Mouse (Mus musculus): ENCODE results near the gene Ank2.
"Not testable (repeated sequence)": the region's sequence is repeated elsewhere in the genome, so short reads cannot be mapped to it uniquely, and the experiment has no call there.

Gene Ank2

DNA sequence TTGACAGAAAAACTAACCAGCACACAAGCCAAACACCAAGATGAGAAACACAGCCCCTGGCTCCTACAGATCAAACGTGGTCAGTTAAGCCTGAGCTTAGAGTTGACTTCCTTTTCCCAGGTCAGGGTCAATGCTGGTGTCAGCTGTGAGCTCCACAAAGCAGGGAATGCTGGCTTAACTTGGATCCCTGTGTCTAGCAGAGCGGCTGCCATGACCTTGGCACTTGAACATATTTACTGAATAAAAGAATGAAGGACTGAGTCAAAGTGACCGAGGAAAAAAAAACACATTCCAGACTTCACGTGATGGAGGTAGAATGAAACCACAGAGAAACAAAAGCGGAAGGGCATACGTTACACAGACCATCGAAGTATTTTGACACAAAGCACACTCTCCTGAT lies 150.2 kb downstream of the Ank2 start:
- DNase-seq, result no peak

- no peak for DNase-seq
Measured at GRCm38 (mm10) chr3:127345860-127346459, 153.2 kb downstream of the Ank2 start.

GRCm38 (mm10) chr3:127341300-127341699 lies 157.8 kb downstream of the Ank2 start:
- no peak for DNase-seq

- no peak for DNase-seq
Measured at GRCm38 (mm10) chr3:127334876-127335275, 164.3 kb downstream of the Ank2 start.

DNA sequence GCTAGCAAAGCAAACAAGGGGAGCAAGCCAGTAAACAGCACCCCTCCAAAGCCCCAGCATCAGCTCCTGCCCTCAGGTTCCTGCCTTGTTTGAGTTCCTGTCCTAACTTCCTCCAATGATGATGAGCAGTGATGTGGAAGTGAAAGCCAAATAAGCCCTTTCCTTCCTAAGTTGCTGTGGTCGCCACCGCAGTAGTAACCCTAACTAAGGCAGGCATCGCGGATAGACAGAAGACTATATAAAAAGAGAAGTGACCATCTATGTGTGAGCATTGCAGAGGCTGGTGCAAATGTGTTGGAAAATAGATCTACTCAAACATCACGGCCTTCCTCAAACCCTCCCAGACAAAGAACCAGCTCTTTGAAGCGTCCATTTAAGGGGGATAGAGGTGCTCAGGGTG lies 167.6 kb downstream of the Ank2 start:
- DNase-seq, result no peak

- DNase-seq, result no peak
Measured at GRCm38 (mm10) chr3:127326355-127326754, 172.8 kb downstream of the Ank2 start.

DNA sequence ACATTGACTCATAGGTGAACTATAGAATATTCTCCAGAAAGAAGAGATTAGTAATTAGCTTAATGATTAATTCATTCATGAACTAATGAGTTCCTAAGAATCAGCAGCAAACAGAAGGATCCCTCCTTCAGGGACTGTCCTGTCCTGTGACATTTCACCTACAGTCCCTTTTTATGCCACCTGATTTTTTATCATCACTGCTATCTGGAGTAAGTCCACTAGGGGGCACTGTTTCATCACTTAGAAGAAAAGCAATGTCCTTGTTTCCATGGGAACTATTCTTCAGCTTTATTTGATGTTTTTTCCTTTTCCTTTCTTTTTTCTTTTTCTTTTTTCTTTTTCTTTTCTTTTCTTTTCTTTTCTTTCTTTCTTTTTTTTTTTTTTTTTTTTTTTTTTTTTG lies 176.3 kb downstream of the Ank2 start:
- DNase-seq, result peak; percentile 41

GRCm38 (mm10) chr3:127321645-127322044 lies 177.5 kb downstream of the Ank2 start:
- no peak for DNase-seq

- DNase-seq, result not testable (repeated sequence)
Measured at GRCm38 (mm10) chr3:127321031-127321430, 178.1 kb downstream of the Ank2 start.

- no peak for DNase-seq
Measured at GRCm38 (mm10) chr3:127320311-127320710, 178.8 kb downstream of the Ank2 start.

DNA sequence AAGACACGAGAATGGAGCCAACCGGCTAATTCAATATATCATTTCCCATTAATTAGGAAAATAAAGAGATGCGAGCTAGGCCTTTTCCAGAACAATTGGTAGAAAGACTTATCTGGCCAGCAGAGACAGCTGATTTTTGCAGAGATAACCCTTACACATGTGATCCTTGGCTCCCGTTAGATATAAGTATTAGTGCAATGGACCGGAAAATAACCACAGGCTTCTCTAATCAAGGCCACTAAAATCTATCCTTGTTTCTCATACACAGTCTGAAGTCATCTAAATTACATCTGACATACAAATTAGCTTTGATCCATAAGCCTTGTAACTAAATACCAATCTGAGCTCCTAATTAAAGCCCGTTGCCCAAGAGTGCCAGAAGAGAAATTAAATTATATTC lies 181.5 kb downstream of the Ank2 start:
- DNase-seq, result no peak

GRCm38 (mm10) chr3:127316717-127317116 lies 182.4 kb downstream of the Ank2 start:
- no peak for DNase-seq

GRCm38 (mm10) chr3:127311521-127311920 lies 187.6 kb downstream of the Ank2 start:
- no peak for DNase-seq

DNA sequence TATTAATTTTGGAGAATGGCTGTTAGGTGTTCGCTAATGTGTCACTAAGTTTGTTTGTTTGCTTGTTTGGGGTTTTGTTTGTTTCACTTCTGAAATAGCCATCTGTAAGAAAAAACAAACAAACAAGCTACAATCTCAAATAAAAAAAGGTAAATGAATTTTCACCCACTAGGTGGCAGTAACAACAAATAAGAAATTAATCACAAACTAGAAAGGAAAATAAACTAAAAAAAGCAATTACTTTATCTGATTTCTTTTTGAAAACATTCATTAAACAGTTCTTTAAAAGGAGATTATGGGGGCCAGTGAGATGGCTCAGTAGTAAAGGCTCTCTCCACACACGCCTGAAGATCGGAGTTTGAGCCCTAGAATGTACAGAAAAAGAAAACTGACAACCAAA lies 189.1 kb downstream of the Ank2 start:
- no peak for DNase-seq

- DNase-seq, result no peak
Measured at GRCm38 (mm10) chr3:127303957-127304553, 195.1 kb downstream of the Ank2 start.

- DNase-seq, result no peak
Measured at GRCm38 (mm10) chr3:127303041-127303440, 196.1 kb downstream of the Ank2 start.

- no peak for DNase-seq
Measured at GRCm38 (mm10) chr3:127300790-127301189, 198.4 kb downstream of the Ank2 start.

DNA sequence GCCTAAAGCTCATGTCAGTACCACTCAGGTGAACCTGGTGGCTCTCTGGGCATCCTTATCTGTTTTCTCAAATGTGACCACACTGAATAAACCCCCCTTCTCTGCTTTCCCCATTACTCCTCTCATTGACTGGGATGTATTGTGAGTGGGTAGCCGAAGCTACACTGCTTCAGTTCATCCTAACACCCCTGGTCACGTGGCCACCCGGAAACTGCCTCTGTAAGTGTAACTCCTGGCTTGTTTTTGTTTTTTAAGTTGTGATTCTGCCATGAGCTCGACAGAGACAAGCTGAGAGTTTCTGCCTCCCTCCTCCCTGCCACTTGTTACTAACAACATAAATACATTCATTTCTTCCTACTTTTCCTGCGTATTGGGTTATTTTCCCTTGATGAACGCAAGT lies 203.2 kb downstream of the Ank2 start:
- no peak for DNase-seq

- DNase-seq, result no peak
Measured at GRCm38 (mm10) chr3:127294610-127295349, 204.4 kb downstream of the Ank2 start.

DNA sequence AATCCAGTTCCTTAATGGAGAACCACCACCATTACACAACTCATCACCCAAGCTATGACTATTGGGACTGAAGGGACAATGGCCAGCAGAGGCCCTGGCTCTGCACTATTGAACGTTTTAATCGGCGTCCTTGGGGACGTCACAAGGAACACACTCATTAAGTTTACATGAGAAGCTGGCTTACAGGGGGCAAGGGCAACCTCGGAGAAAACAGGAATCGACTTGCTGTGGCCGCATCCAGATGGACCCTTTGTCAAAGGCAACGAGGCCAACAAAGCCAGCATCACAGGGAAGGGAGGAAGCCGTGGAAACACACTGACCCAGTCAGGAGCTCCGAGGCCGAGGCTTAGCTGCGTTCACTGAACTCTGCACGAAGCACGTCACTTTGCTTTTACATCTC lies 205.1 kb downstream of the Ank2 start:
- DNase-seq, result no peak

DNA sequence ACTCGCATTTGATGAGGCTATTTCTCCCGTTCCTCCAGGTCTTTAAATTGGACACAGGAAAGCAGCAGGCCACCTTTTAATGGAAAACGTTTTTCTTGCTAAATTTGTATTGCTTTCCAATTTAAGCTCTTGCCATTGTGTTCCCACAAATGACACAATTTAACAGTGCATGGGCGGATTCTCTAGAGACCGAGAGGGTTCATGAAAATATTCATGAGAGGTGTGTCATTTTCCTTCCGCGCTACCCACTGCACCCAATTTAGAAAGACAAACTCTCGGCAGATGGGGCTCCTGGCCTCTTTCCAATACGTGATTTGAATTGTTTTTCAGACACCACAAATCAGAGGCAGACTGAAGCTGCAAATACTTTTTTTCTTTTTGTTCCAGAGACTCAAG lies 205.7 kb downstream of the Ank2 start:
- DNase-seq, result peak; percentile 45

GRCm38 (mm10) chr3:127292864-127293478 lies 206.2 kb downstream of the Ank2 start:
- DNase-seq, result no peak

GRCm38 (mm10) chr3:127282277-127282676 lies 216.9 kb downstream of the Ank2 start:
- DNase-seq, result no peak

DNA sequence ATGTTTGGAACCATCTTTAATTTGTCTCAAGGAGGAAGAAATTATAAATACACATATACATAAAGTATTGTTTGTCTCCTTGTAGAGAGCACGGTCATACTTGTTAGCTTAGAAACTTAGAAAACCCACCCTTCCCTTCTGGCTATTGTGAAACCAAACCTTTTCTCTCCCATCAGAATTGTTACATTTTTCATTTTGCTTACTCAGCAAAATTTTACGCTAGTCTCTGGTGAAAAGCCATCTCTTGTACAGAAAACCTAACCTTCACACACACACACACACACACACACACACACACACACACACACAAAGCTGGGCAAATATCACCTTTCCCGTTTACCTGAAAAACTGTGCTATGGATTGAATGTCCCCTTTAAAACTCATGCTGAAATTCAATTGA lies 217.8 kb downstream of the Ank2 start:
- no peak for DNase-seq
